Mouse (Mus musculus) stomach, embryonic 16.5 days (tissue): ENCODE measurements around the gene Lgals2. TPM values are rescaled to one million over a fixed set of nuclear protein-coding genes. Genes with fewer than 3 reads are reported as not detected.
A peak's percentile ranks its signal among the peaks of the same experiment; 100 is the strongest.
"Not testable (repeated sequence)": the region's sequence is repeated elsewhere in the genome, so short reads cannot be mapped to it uniquely, and the experiment has no call there.

Experiments used
- ATAC-seq: fragments of 200-750 bp; cut with Nextera tagmentation; 2 replicates; pipeline ENCODE4 v1.8.0; 2017; ENCODE audit warnings: moderate number of reproducible peaks, moderate TSS enrichment; ENCODE audit not compliant: insufficient read depth, low FRiP score
- H3K27ac ChIP-seq: fragments of 300-500 bp; sonication (generic); 2 replicates; pipeline ENCODE4 v1.5.1; 2014; ENCODE audit warnings: low read length
- H3K27me3 ChIP-seq: fragments of 300-500 bp; sonication (generic); 2 replicates; pipeline ENCODE4 v1.6.1; 2014; ENCODE audit warnings: low read length, control low read depth, mixed read lengths; ENCODE audit not compliant: control insufficient read depth, insufficient read depth
- H3K36me3 ChIP-seq: fragments of 300-500 bp; sonication (generic); 2 replicates; pipeline ENCODE4 v1.6.1; 2014; ENCODE audit warnings: low read length; ENCODE audit not compliant: control insufficient read depth, insufficient read depth
- H3K4me1 ChIP-seq: fragments of 300-500 bp; sonication (generic); 2 replicates; pipeline ENCODE4 v1.6.1; 2014; ENCODE audit warnings: low read length, control low read depth, mixed read lengths; ENCODE audit not compliant: control insufficient read depth, insufficient read depth
- H3K4me2 ChIP-seq: fragments of 300-500 bp; sonication (generic); 2 replicates; pipeline ENCODE4 v1.6.1; 2014; ENCODE audit warnings: low read depth, low read length, mixed read lengths
- H3K4me3 ChIP-seq: fragments of 300-500 bp; sonication (generic); replicated peaks from 2 replicates; pipeline ENCODE4 v1.5.1; 2014; ENCODE audit warnings: mild to moderate bottlenecking, low read length
- H3K9ac ChIP-seq: fragments of 300-500 bp; sonication (generic); 2 replicates; pipeline ENCODE4 v1.6.1; 2014; ENCODE audit warnings: low read length
- H3K9me3 ChIP-seq: fragments of 300-500 bp; sonication (generic); replicated peaks from 2 replicates; pipeline ENCODE4 v1.6.1; 2016; ENCODE audit warnings: low read length, control low read depth; ENCODE audit not compliant: control insufficient read depth
- WGBS: fragments of 180-500 bp; shearing (Covaris S2); extraction: QIAGEN DNeasy Blood & Tissue Kit; methylation state at CpG from one replicate; pipeline ENCODE4 v1.1.7; 2014; 5-methylcytosine and 5-hydroxymethylcytosine counted together
- polyA plus RNA-seq: library from polyadenylated mRNA; unstranded; fragments of >200 nt; fragmentation: Nextera tagmentation; extraction: Ambion mirVana; gene quantifications from 2 replicates; pipeline ENCODE4 v1.2.1, GENCODE M21; 2015

The Lgals2 gene
- polyA plus RNA-seq, 1 experiment from 2014 or later, result 122 TPM

- peak overlapping the region; percentile 43; the same call in 1 of the 2 replicates for H3K9ac ChIP-seq
- no peaks in the 10 kb centered on the region for H3K27me3 ChIP-seq
- peaks cover 57% of the 10 kb centered on the region for H3K4me1 ChIP-seq
- H3K4me3 ChIP-seq, result no peak overlapping the region
- H3K36me3 ChIP-seq, result peaks cover 9% of the 10 kb centered on the region; the same call in 1 of the 2 replicates
- no peak for ATAC-seq
- H3K9me3 ChIP-seq, result no peaks in the 10 kb centered on the region
- no peak overlapping the region for H3K4me2 ChIP-seq
- H3K27ac ChIP-seq, result peak overlapping the region; percentile 60
- 69% methylated on average over 3 of the region's 3 CpGs for WGBS
Observed at GRCm38 (mm10) chr15:78896149-78896548, 40.8 kb upstream of the Lgals2 start.

- peak overlapping the region; percentile 60 for H3K27ac ChIP-seq
- H3K4me2 ChIP-seq, result no peak overlapping the region
- no peaks in the 10 kb centered on the region for H3K27me3 ChIP-seq
- H3K4me3 ChIP-seq, result no peak overlapping the region
- peak overlapping the region; percentile 43; the same call in 1 of the 2 replicates for H3K9ac ChIP-seq
- no peaks in the 10 kb centered on the region for H3K9me3 ChIP-seq
- ATAC-seq, result no peak
- H3K4me1 ChIP-seq, result peaks cover 53% of the 10 kb centered on the region
- peaks cover 13% of the 10 kb centered on the region; the same call in 1 of the 2 replicates for H3K36me3 ChIP-seq
- WGBS, result 75% methylated on average over 2 of the region's 2 CpGs
Observed at GRCm38 (mm10) chr15:78895741-78896140, 40.4 kb upstream of the Lgals2 start.

- H3K9ac ChIP-seq, result peak overlapping the region; percentile 46; the same call in 1 of the 2 replicates
Observed at GRCm38 (mm10) chr15:78894726-78895125, 39.4 kb upstream of the Lgals2 start.

GRCm38 (mm10) chr15:78892440-78892839 is 37.1 kb upstream of the Lgals2 start:
- Histone ChIP-seq H3K9ac (no peak overlapping the region), H3K27me3 (no peaks in the 10 kb centered on the region), H3K4me1 (peaks cover 43% of the 10 kb centered on the region), H3K27ac (no peak overlapping the region), H3K4me2 (no peak overlapping the region), H3K9me3 (no peaks in the 10 kb centered on the region), H3K4me3 (no peak overlapping the region), H3K36me3 (peaks cover 15% of the 10 kb centered on the region; the same call in 1 of the 2 replicates)
- WGBS, result 35% methylated on average over 7 of the region's 7 CpGs
- no peak for ATAC-seq

More at GRCm38 (mm10) chr15:78894726-78895125, 39.4 kb upstream of the Lgals2 start:
- Histone ChIP-seq H3K27me3 (no peaks in the 10 kb centered on the region), H3K4me1 (peaks cover 54% of the 10 kb centered on the region), H3K9me3 (no peaks in the 10 kb centered on the region), H3K4me3 (no peak overlapping the region), H3K27ac (peak overlapping the region; percentile 35), H3K4me2 (no peak overlapping the region), H3K36me3 (peaks cover 15% of the 10 kb centered on the region; the same call in 1 of the 2 replicates)
- WGBS, result 69% methylated on average over 13 of the region's 13 CpGs
- no peak for ATAC-seq

- Histone ChIP-seq H3K9ac (peak overlapping the region; percentile 5; the same call in 1 of the 2 replicates), H3K27me3 (no peaks in the 10 kb centered on the region), H3K36me3 (peaks cover 29% of the 10 kb centered on the region), H3K4me2 (no peak overlapping the region), H3K4me1 (peaks cover 21% of the 10 kb centered on the region; the same call in 1 of the 2 replicates), H3K9me3 (no peaks in the 10 kb centered on the region), H3K4me3 (no peak overlapping the region), H3K27ac (peak overlapping the region; percentile 73)
- WGBS, result 28% methylated on average over 13 of the region's 13 CpGs
- peak; percentile 59 for ATAC-seq
Observed at GRCm38 (mm10) chr15:78889401-78889853, 34.1 kb upstream of the Lgals2 start.

- Histone ChIP-seq H3K4me3 (no peak overlapping the region), H3K9me3 (no peaks in the 10 kb centered on the region), H3K9ac (no peak overlapping the region), H3K4me1 (peaks cover 12% of the 10 kb centered on the region), H3K36me3 (peaks cover 35% of the 10 kb centered on the region; the same call in 1 of the 2 replicates), H3K4me2 (no peak overlapping the region), H3K27me3 (no peaks in the 10 kb centered on the region), H3K27ac (no peak overlapping the region)
- 85% methylated on average over 3 of the region's 3 CpGs for whole genome bisulfite sequencing
- no peak for ATAC-seq
Observed at GRCm38 (mm10) chr15:78881828-78882227, 26.5 kb upstream of the Lgals2 start.

- 0 out of 2 replicates have a peak overlapping the region, but pooled peaks have one; percentile 37 for H3K9ac ChIP-seq
- no peak overlapping the region for H3K4me3 ChIP-seq
- no peak overlapping the region for H3K27ac ChIP-seq
- no peaks in the 10 kb centered on the region for H3K9me3 ChIP-seq
- peaks cover 24% of the 10 kb centered on the region for H3K4me1 ChIP-seq
- 91% methylated on average over 8 of the region's 8 CpGs for WGBS
- H3K27me3 ChIP-seq, result no peaks in the 10 kb centered on the region
- H3K36me3 ChIP-seq, result peaks cover 27% of the 10 kb centered on the region; the same call in 1 of the 2 replicates
- H3K4me2 ChIP-seq, result no peak overlapping the region
- ATAC-seq, result no peak
Observed at GRCm38 (mm10) chr15:78880432-78880831, 25.1 kb upstream of the Lgals2 start.

GRCm38 (mm10) chr15:78878792-78879516 is 23.6 kb upstream of the Lgals2 start:
- H3K4me3 ChIP-seq, H3K27me3 ChIP-seq, ATAC-seq, H3K9me3 ChIP-seq: not testable (repeated sequence)
- 22% methylated on average over 7 of the region's 7 CpGs for WGBS
- Histone ChIP-seq H3K9ac (peak overlapping the region; percentile 23; the same call in 1 of the 2 replicates), H3K27ac (peak overlapping the region; percentile 61), H3K36me3 (peaks cover 17% of the 10 kb centered on the region; the same call in 1 of the 2 replicates), H3K4me1 (peaks cover 28% of the 10 kb centered on the region), H3K4me2 (peak overlapping the region; percentile 19)

GRCm38 (mm10) chr15:78877810-78878390 is 22.6 kb upstream of the Lgals2 start:
- ATAC-seq, result no peak
- WGBS, result 0% methylated on average over 17 of the region's 17 CpGs
- Histone ChIP-seq H3K4me1 (peaks cover 28% of the 10 kb centered on the region), H3K4me3 (peak overlapping the region; percentile 78), H3K27me3 (no peaks in the 10 kb centered on the region), H3K4me2 (peak overlapping the region; percentile 87), H3K36me3 (peaks cover 10% of the 10 kb centered on the region; the same call in 1 of the 2 replicates), H3K9ac (peak overlapping the region; percentile 93), H3K27ac (peak overlapping the region; percentile 99), H3K9me3 (no peaks in the 10 kb centered on the region)
